Mouse (Mus musculus) neural tube, embryonic 11.5 days (tissue): Measurements from ENCODE around the gene Padi6. TPM values are rescaled to one million over a fixed set of nuclear protein-coding genes. Genes with fewer than 3 reads are reported as not detected.

Experiments
- ATAC-seq: fragments of 200-750 bp; cut with Nextera tagmentation; 2 replicates; pipeline ENCODE4 v1.8.0; 2017; ENCODE audit warnings: moderate number of reproducible peaks, mild to moderate bottlenecking, moderate TSS enrichment, moderate library complexity; ENCODE audit not compliant: insufficient read depth, low FRiP score, low TSS enrichment
- DNase-seq: peaks from one replicate; pipeline ENCODE4 v3.0.0-alpha.2; 2015; ENCODE audit warnings: low spot score
- H3K27ac ChIP-seq: fragments of 300-500 bp; sonication (generic); 2 replicates; pipeline ENCODE4 v1.5.1; 2014; ENCODE audit warnings: low read depth, mild to moderate bottlenecking, low read length
- H3K27me3 ChIP-seq: fragments of 300-500 bp; sonication (generic); 2 replicates; pipeline ENCODE4 v1.6.1; 2014; ENCODE audit warnings: mild to moderate bottlenecking, low read length, mixed read lengths; ENCODE audit not compliant: control insufficient read depth, insufficient read depth
- H3K36me3 ChIP-seq: fragments of 300-500 bp; sonication (generic); 2 replicates; pipeline ENCODE4 v1.6.1; 2014; ENCODE audit warnings: mild to moderate bottlenecking, low read length, moderate library complexity, mixed read lengths; ENCODE audit not compliant: control insufficient read depth, insufficient read depth
- H3K4me1 ChIP-seq: fragments of 300-500 bp; sonication (generic); 2 replicates; pipeline ENCODE4 v1.6.1; 2014; ENCODE audit warnings: low read length, mixed read lengths; ENCODE audit not compliant: control insufficient read depth, insufficient read depth
- H3K4me2 ChIP-seq: fragments of 300-500 bp; sonication (generic); 2 replicates; pipeline ENCODE4 v1.6.1; 2014; ENCODE audit warnings: low read depth, mild to moderate bottlenecking, moderate library complexity
- H3K4me3 ChIP-seq: fragments of 300-500 bp; sonication (generic); 2 replicates; pipeline ENCODE4 v1.5.1; 2014; ENCODE audit warnings: low read depth, low read length
- H3K9ac ChIP-seq: fragments of 300-500 bp; sonication (generic); 2 replicates; pipeline ENCODE4 v1.6.1; 2014; ENCODE audit warnings: mild to moderate bottlenecking, low read length
- H3K9me3 ChIP-seq: fragments of 300-500 bp; sonication (generic); 2 replicates; pipeline ENCODE4 v1.6.1; 2016; ENCODE audit warnings: low read length; ENCODE audit not compliant: control insufficient read depth
- WGBS: fragments of 180-500 bp; shearing (Covaris S2); extraction: QIAGEN DNeasy Blood & Tissue Kit; methylation state at CpG from one replicate; pipeline ENCODE4 v1.1.7; 2014; 5-methylcytosine and 5-hydroxymethylcytosine counted together
- polyA plus RNA-seq: library from polyadenylated mRNA; unstranded; fragments of >200 nt; fragmentation: Nextera tagmentation; extraction: Ambion mirVana; gene quantifications from 2 replicates; pipeline ENCODE4 v1.2.1, GENCODE M21; 2014

The Padi6 gene
- polyA plus RNA-seq, 1 experiment from 2014 or later, result not detected

GRCm38 (mm10) chr4:140700269-140701018 is 42.0 kb downstream of the Padi6 start, which contains the start of gene Rcc2:
Gene Rcc2, plus strand, starts transcription at chr4:140700541.
- ATAC-seq (no peak), DNase-seq (no peak)
- H3K27me3 ChIP-seq, result peaks cover 19% of the 10 kb centered on the region
- H3K4me1 ChIP-seq, result peaks cover 23% of the 10 kb centered on the region
- H3K4me3 ChIP-seq, result peak within 1 kb of the TSS; percentile 98
- peak within 1 kb of the TSS; percentile 55 for H3K4me2 ChIP-seq
- H3K36me3 ChIP-seq, result no peaks in the 10 kb centered on the region
- 6% methylated on average over 20 of the region's 20 CpGs for WGBS
- peak within 1 kb of the TSS; percentile 94 for H3K9ac ChIP-seq
- peak within 1 kb of the TSS; percentile 100 for H3K27ac ChIP-seq
- no peaks in the 10 kb centered on the region for H3K9me3 ChIP-seq

- Histone ChIP-seq H3K36me3 (no peaks in the 10 kb centered on the region), H3K9ac (peak overlapping the region; percentile 35), H3K27ac (no peak overlapping the region), H3K4me2 (peak overlapping the region; percentile 55), H3K4me3 (peak overlapping the region; percentile 23), H3K27me3 (peaks cover 19% of the 10 kb centered on the region), H3K9me3 (no peaks in the 10 kb centered on the region), H3K4me1 (peaks cover 23% of the 10 kb centered on the region)
- ATAC-seq (no peak), DNase-seq (no peak)
- 6% methylated on average over 29 of the region's 29 CpGs for WGBS
Observed at GRCm38 (mm10) chr4:140699441-140700127, 42.9 kb downstream of the Padi6 start.

- DNase-seq (no peak), ATAC-seq (no peak)
- Histone ChIP-seq H3K4me1 (peaks cover 10% of the 10 kb centered on the region; the same call in 1 of the 2 replicates), H3K4me2 (no peak overlapping the region), H3K4me3 (no peak overlapping the region), H3K36me3 (no peaks in the 10 kb centered on the region), H3K27me3 (peaks cover 19% of the 10 kb centered on the region), H3K9me3 (no peaks in the 10 kb centered on the region), H3K27ac (no peak overlapping the region), H3K9ac (no peak overlapping the region)
- 83% methylated on average over 14 of the region's 14 CpGs for WGBS
Observed at GRCm38 (mm10) chr4:140695675-140696585, 46.5 kb downstream of the Padi6 start.

GRCm38 (mm10) chr4:140695146-140695545 is 47.3 kb downstream of the Padi6 start:
- DNase-seq, result no peak
- no peak for ATAC-seq
- H3K4me2 ChIP-seq, result no peak overlapping the region
- no peak overlapping the region for H3K27ac ChIP-seq
- no peaks in the 10 kb centered on the region for H3K9me3 ChIP-seq
- peaks cover 5% of the 10 kb centered on the region; the same call in 1 of the 2 replicates for H3K4me1 ChIP-seq
- H3K36me3 ChIP-seq, result no peaks in the 10 kb centered on the region
- H3K27me3 ChIP-seq, result peaks cover 12% of the 10 kb centered on the region
- H3K4me3 ChIP-seq, result no peak overlapping the region
- H3K9ac ChIP-seq, result no peak overlapping the region
- 66% methylated on average over 7 of the region's 7 CpGs for WGBS

- H3K9ac ChIP-seq, result no peak overlapping the region
- no peak for ATAC-seq
- no peak overlapping the region for H3K27ac ChIP-seq
- WGBS, result 32% methylated on average over 1 of the region's 1 CpGs
- DNase-seq, result no peak
- no peak overlapping the region for H3K4me2 ChIP-seq
- peaks cover 10% of the 10 kb centered on the region for H3K27me3 ChIP-seq
- no peaks in the 10 kb centered on the region for H3K9me3 ChIP-seq
- no peaks in the 10 kb centered on the region for H3K36me3 ChIP-seq
- H3K4me1 ChIP-seq, result peaks cover 1% of the 10 kb centered on the region; the same call in 1 of the 2 replicates
- H3K4me3 ChIP-seq, result no peak overlapping the region
Observed at GRCm38 (mm10) chr4:140694551-140695060, 47.8 kb downstream of the Padi6 start.

GRCm38 (mm10) chr4:140693513-140693912 is 48.9 kb downstream of the Padi6 start:
- no peak overlapping the region for H3K4me3 ChIP-seq
- H3K27ac ChIP-seq, result no peak overlapping the region
- H3K9me3 ChIP-seq, result no peaks in the 10 kb centered on the region
- no peak for DNase-seq
- no peaks in the 10 kb centered on the region for H3K4me1 ChIP-seq
- 79% methylated on average over 4 of the region's 4 CpGs for WGBS
- no peak for ATAC-seq
- peaks cover under 1% of the 10 kb centered on the region for H3K27me3 ChIP-seq
- H3K36me3 ChIP-seq, result no peaks in the 10 kb centered on the region
- no peak overlapping the region for H3K9ac ChIP-seq
- H3K4me2 ChIP-seq, result no peak overlapping the region

GRCm38 (mm10) chr4:140691481-140691880 is 51.0 kb downstream of the Padi6 start:
- Histone ChIP-seq H3K36me3 (no peaks in the 10 kb centered on the region), H3K4me1 (no peaks in the 10 kb centered on the region), H3K4me2 (no peak overlapping the region), H3K27ac (no peak overlapping the region), H3K27me3 (no peaks in the 10 kb centered on the region), H3K9ac (no peak overlapping the region), H3K4me3 (no peak overlapping the region), H3K9me3 (no peaks in the 10 kb centered on the region)
- no peak for DNase-seq
- 73% methylated on average over 7 of the region's 7 CpGs for WGBS
- no peak for ATAC-seq

- no peak overlapping the region for H3K4me2 ChIP-seq
- no peaks in the 10 kb centered on the region for H3K9me3 ChIP-seq
- ATAC-seq (no peak), DNase-seq (no peak)
- H3K4me1 ChIP-seq, result peaks cover under 1% of the 10 kb centered on the region; the same call in 1 of the 2 replicates
- WGBS, result 78% methylated on average over 16 of the region's 16 CpGs
- H3K9ac ChIP-seq, result no peak overlapping the region
- no peak overlapping the region for H3K4me3 ChIP-seq
- H3K27ac ChIP-seq, result no peak overlapping the region
- no peaks in the 10 kb centered on the region for H3K36me3 ChIP-seq
- no peaks in the 10 kb centered on the region for H3K27me3 ChIP-seq
Observed at GRCm38 (mm10) chr4:140689873-140690655, 52.4 kb downstream of the Padi6 start.
